ENCODE assay signal across 19 mouse cellular contexts in the genomic region with DNA sequence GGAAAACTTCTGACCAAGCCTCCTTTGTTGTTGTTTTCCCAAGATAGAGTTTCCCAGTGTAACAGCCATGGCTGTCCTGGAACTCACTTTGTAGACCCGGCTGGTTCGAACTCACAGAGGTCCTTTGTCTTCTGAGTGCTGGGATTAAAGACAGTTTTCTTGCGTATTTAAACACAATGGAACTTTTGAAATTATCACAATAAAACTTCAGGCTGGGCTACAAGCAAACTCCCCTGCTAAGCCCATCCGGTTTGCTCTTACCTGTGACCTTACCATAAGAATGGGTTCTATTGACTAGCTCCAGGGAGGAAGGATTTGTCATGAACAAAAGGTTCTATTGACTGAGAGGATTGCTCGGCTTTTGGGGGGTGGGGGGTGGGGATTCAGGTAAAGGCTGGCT.
"Had no signal": no experiment of that assay in that cellular context is flagged by ENCODE, and none has a peak within 500 bp of the region (broad histone marks: within the 10 kb centered on the region; RNA-seq: fewer than 3 reads in every experiment).

No protein-coding gene starts in this region.

- H3K27me3 ChIP-seq: limb, embryonic 12.5 days; limb, embryonic 15.5 days; lung, embryonic 15.5 days; megakaryocyte, embryonic 14.5 days; midbrain, embryonic 13.5 days; neural tube, embryonic 13.5 days; stomach, embryonic 15.5 days had no signal

- H3K9ac ChIP-seq: limb, embryonic 12.5 days; limb, embryonic 15.5 days; liver, embryonic 14.5 days; liver, postnatal 0 days; lung, embryonic 15.5 days; midbrain, embryonic 13.5 days; neural tube, embryonic 13.5 days; stomach, embryonic 15.5 days had no signal

- H3K4me1 ChIP-seq: limb, embryonic 12.5 days; limb, embryonic 15.5 days; lung, embryonic 15.5 days; midbrain, embryonic 10.5 days; midbrain, embryonic 13.5 days; neural tube, embryonic 13.5 days; stomach, embryonic 15.5 days had no signal

- H3K9me3 ChIP-seq: limb, embryonic 12.5 days; limb, embryonic 15.5 days; lung, embryonic 15.5 days; midbrain, embryonic 10.5 days; midbrain, embryonic 13.5 days; stomach, embryonic 15.5 days had no signal

- DNase-seq: kidney, postnatal 14 days; kidney, postnatal 4 days; left cerebral cortex, postnatal 4 days; liver, postnatal 0 days; lung, postnatal 10 days; retina, postnatal 1 day; right cerebral cortex, postnatal 25 days; spleen, adult 18-20 months; thymus, postnatal 25 days had no signal

- H3K27ac ChIP-seq: limb, embryonic 12.5 days; limb, embryonic 15.5 days; liver, embryonic 14.5 days; lung, embryonic 15.5 days; midbrain, embryonic 10.5 days; midbrain, embryonic 13.5 days; neural tube, embryonic 13.5 days; stomach, embryonic 15.5 days had no signal

- H3K4me3 ChIP-seq: limb, embryonic 12.5 days; limb, embryonic 15.5 days; lung, embryonic 15.5 days; megakaryocyte, embryonic 14.5 days; midbrain, embryonic 10.5 days; midbrain, embryonic 13.5 days; myocyte; neural tube, embryonic 13.5 days; stomach, embryonic 15.5 days had no signal

- H3K36me3 ChIP-seq: limb, embryonic 12.5 days; limb, embryonic 15.5 days; lung, embryonic 15.5 days; midbrain, embryonic 10.5 days; midbrain, embryonic 13.5 days; neural tube, embryonic 13.5 days; stomach, embryonic 15.5 days had no signal
